Mouse (Mus musculus) urinary bladder, postnatal 14 days (tissue): ENCODE results near the gene Phf21a.
A peak's percentile ranks its signal among the peaks of the same experiment; 100 is the strongest.

Source experiments
- DNase-seq: peaks from one replicate; pipeline ENCODE4 v3.0.0; 2021; ENCODE audit warnings: low spot score

Phf21a gene

DNA sequence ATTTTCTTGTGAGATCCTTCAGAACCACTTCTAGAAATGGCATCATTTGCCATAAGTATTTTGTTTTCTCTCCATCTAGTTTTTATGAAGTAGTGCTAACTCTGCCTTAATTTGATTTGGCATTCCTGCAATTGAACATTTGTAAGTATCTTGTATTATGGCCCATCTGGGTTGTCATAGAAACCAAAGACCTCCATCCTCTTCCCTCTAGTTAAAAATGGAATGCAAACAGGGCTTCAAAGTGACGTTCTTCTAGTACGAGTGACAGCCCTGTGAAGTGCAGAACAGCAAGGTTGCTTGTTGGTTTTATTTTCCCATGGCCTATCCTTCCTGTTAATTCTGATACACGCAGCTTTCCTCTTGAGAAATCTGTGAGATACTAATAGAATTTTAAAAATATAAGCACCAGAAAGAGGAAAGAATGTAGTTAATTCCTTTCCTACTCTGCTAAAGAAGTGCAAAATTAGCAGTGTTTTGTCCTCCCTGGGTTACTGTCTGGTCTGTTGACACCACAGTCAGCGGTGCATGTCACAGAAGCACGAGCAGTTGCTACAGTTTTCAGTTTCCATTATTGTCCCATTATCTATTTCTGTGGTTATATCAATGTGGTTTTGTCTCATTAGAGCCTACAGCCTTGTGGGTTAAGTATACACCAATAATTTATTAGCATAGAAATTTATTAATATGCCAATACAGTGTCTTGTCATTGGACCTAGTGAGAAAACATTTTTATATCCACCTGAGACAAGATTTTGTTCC is 209.1 kb downstream of the Phf21a start:
- no peak for DNase-seq

DNA sequence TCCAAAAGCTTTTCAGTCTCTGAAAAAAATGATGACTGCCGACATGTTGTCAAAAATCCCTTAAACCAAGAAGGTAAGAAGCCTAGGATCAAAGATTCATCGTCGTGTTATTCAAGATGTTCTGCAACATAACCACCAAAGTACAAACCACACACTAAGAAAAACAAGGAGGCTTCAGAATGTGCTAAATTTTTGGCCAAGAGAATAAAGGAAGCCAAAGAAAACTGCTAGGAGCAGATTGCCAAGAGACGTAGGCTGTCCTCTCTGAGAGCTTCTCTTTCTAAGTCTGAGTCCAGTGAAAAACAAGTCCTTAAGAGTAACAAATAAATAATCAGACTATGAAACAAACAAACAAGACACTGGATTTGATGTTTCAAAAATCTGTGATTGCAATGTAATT is 219.6 kb downstream of the Phf21a start:
- DNase-seq = no peak

DNA sequence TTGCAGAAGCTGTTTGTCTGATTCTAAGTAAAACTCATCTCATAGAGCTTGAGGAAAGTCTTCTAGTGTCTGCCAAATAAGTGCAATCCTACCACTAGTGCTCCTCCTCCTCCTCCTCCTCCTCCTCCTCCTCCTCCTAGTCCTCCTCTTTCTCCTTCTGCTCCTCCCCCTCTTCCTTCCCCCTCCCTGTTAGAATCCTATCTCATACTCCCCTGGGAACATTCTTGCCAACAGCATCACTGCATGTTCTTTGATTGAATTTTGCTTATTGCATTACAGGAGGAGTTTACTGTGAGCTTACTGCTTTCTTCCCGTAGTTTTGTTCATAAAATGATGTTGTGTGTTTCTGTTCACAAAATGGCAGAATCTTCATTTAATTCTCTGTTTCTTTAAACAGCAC is 221.1 kb downstream of the Phf21a start:
- no peak for DNase-seq

DNA sequence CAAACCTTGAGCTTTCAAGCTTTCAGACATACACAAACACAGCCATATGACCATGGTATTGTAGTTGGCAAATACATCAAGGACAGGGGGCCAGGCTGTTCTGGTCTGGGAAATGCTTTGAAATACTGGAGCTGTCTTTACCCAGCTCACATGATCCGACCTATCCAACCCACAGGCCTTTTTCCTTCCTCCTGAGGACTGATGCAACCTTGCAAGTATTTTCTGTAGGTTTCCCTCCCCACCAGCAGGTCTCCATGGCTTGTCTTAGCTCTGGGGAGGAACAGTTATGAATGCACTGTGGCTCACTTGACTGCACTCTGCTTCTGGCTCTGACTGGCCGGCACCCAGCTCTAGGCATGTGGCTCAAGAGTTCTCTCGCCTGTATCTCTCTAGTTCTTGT is 223.7 kb downstream of the Phf21a start:
- no peak for DNase-seq

DNA sequence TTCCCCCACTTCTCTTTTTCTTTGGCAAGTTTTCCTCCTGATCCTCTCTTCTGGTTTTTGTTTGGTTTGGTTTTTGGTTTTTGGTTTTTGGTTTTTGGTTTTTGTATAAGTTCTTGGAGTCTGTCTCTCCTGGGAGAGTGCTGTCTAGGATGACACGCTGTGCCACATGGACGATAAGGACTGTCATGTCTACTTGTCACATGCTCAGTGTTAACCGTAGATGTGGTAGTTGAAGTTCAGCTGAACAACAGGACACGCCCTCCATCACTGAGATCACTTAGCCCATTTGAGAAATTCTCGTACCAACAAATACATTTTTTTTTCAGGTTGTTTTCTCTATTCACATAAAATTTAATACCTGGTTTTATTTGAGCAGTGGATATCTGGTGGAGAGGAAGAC is 224.3 kb downstream of the Phf21a start:
- no peak for DNase-seq

DNA sequence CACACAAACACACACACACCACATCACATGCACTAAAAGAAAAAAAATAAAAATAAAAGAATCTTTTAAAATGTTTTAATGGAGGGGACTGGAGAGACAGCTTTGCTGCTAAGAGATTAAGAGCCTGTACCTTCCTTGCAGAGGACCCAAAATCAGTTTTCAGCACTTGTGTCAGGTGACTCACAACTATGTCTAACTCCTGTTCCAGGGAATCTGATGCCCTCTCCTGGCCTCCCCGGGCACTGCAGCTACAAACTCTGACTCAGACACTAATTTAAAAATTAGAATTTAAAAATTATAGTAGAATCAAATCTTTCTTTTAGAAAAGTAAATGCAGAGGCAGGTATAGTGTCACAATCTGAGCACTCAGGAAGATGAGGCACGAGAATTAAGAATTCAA is 229.8 kb downstream of the Phf21a start:
- peak; percentile 33 for DNase-seq

DNA sequence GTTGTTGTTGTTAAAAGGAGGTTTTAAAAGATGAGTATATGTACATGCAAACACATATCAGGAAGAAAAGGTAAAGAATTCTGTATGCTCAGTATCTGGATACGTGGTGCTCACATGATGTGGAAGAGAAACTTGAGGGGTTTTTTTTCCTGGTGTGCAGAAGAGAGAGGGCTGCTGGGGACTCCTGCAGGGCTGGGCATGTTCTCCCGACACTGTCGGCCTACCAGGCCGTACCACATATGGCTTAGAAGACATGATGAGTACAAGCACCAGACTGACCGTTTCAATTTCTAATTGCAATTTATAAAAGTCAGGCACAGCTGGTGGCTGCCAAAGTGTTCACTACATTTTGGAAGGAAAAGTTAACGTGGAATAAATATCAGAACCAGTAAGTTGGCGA is 232.8 kb downstream of the Phf21a start:
- DNase-seq = no peak

DNA sequence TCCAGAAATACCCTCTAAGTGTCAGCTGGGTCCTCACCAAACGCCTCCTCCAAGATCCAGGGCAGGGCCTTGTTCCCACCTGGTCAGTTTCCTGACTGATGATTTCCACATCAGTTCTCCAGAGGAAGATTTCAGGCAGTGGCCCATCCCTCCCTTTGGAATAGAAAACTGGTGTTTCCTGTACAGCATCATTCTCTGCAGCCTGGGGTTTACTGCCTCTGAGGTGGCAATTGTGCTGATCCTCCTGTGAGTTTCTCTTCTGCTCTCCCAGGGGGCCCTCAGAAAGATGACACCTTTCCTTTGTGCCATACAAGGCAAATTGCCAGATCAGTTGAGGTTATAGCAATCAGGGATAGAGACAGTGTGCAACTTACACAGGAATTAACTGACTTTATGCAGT is 233.3 kb downstream of the Phf21a start:
- no peak for DNase-seq

DNA sequence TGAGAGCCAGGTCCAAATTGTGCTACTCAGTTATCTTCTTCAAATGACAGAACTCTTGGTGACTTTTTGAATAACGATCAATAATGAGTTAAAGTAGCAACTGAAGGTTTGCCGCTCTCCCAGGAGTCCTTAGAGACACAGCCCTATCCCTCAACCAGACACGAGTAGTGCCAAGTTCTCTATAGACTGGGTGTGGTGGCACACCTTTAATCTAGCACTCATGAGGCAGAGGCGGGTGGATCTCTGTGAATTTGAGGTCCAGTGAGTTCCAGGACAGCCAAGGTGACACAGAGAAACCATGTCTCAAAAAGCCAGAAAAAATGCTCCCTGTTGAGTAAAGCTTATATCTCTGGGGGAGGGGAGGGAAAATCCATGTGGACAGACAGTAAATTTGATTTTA is 234.7 kb downstream of the Phf21a start:
- no peak for DNase-seq

DNA sequence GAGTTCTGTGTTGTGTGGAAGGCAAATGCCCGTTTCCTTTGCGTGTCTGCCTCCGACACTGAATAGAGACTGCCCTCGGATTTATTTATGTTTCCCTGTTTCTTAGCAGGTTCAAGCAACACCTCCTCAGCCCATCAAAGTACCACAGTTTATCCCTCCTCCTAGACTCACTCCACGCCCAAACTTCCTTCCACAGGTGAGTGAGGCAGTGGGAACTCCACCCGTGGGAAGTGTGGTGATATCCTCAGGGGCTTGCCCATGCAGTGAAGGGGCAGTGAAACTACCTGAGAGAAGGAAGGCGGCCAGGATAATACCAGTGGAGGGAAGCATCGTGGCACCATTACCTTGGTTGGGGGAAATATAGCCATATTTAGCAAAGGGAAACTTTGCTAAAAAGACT is 235.3 kb downstream of the Phf21a start:
- no peak for DNase-seq

DNA sequence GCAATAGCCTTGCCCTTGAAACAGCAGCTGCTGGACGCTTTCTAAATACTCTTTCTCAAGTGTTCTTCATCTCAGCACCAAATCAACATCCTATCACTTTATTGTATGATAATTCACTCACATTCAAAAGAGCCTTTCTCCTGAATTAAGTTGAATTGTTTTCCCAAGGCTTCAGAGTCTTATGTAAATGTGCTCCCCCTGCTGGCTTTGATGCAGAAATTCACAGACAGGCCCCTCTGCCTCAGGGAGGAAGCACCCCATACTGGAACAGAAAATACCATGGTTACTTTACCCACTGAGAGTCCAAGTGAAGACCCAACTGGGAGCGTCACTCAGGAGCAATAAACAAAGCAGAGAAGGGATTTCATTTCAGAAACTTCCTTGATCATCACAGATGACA is 237.9 kb downstream of the Phf21a start:
- peak; percentile 18 for DNase-seq

DNA sequence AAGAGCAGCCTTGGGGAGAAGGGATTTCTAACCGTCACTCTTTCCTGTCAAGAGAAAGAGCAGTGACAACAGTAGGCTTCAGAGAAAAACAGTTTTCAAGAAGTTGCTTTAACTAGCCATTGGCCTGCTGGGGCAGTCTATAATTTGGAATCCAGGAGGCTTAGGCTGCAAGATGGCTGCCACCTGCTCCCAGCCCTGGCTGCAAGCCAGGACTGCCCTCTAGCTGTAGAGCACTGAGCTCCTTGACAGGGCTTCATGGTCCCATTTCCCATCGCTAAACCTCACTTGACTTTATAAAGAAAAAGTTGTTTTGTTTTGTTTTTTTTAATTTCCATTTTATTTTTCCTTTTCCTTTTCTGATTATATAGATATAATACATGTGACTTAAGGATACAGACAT is 238.5 kb downstream of the Phf21a start:
- no peak for DNase-seq

DNA sequence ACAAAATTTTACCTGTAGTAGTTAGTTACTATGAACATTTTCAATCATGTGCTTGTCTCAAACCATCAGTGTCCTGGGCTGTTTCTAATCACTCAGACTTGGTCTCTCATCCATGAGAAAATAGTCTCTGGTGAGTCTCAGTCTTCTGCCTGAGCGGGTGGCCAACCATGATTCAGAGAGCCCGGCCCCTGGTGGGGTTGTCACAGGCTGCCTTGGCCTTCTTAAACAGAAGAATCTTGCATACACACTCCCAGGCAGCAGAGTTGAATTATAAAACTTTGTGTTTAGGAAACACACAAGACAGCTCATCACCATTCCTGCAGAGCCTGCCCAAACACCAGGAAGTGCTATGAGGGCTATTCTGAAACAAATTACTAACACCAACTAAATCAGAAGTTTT is 239.0 kb downstream of the Phf21a start:
- DNase-seq = no peak

DNA sequence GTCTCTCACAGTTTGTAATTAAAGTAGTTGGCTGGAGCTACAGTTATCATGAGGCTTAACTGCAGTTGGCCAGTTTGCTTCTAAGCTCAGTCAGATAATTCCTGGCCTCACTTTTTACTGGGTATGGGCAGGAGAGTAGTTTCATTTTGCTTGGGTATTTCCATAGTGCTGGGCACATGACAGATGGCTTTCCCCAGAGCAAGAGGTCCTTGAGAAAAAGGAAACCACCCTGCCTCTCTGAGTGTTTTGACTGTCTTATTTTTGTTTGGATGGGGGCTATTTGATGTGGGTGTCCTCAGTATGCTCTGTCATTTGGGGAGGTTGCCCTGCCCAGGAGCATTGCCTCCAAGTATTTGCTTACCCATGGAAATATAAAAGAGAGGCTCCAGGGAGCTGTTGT is 249.5 kb downstream of the Phf21a start:
- DNase-seq = no peak

DNA sequence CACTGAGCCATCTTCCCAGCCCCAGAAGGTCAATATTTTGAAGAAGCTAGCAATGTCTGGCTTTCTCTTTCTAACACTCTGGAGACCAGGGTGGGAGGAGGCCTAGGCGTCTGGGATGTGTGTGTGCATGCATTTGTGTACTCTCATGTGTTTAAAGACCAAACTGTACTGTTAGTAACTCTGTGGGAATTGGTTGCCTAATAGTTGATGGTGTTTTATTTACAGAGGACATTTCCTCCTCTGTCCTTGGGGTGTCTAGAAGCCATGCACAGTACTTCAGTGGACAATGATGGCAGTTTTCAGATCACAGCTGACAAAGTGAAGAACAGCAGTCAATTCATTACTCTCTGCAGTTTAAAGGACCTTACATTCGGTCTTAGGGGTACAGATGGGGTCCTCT is 254.3 kb downstream of the Phf21a start:
- DNase-seq = no peak

DNA sequence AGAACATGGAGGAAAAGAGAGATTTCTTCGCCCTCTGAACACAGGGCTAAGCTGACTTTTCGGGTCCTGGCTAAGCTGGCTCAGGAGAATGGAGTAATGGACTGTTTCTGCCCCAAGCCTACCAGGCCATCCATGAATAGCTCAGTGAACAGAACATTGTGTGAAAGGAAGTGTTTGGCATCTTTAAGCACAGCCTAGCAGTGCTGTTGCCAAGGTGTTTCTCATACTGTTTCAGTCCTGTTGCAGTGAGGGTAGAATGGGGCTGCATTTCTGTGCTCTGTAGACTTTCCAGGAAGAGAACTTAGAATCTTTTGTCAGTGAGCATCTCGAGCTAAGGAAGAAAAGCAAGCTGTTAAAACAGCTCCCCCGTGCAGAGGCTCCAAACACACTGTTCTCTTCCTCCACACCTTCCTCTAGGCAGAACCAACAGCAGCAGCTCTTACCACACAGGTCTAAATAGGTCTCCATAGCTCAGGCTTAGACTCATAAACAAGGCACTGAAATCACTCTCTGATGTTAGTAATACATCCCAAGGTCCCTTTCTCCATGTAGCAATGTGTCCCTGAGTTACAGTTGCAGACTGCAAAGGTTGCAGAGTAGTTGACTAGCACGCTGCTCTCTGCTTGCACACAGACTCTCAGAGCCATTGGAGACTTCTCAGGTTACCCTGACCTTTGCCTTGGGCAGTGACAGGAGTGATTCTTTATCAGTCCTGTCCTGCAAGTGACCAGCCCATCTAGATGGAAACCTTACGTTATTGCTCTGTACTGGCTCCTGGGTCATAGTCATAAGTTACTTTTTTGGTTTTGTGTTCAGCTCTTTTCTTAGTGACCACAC is 256.9 kb downstream of the Phf21a start:
- no peak for DNase-seq

DNA sequence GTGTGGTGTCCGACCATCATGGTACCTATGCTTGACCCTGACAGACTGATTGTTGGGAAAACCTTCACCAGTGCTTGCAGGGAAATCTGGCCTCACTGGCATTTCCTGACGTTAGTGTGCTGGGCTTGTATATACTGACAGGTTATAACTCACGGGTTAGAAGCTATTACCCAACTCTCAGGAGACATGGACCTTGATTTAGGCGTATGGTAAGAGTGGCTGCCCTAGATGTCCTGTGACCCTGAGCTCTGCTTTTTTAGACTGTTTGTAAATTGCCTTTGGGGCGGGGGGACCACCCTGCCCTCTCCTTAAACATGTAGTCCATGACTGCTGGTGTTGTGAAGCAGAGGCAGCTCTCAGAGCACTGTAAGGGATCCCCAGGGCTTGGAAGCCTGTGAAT is 257.8 kb downstream of the Phf21a start:
- DNase-seq = no peak

DNA sequence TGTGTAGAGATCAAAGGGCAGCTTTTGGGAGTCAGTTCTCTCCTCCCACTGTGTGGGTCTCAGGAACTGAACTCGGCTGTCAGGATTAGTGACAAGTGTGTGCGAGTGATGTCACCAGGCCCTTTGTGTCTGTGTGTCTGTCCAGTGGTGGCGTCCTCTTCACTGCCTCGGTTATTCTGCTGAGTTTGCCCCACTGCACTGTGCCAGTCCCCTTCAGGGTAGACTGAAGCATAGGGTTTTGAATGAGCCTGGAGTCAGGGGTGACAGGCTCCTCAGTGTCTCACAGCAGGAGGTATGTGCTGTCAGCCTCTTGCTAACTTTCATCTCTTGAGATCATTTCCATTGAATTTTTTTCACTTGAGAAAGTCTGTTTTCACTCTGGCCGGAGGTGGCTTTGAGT is 260.5 kb downstream of the Phf21a start:
- no peak for DNase-seq

DNA sequence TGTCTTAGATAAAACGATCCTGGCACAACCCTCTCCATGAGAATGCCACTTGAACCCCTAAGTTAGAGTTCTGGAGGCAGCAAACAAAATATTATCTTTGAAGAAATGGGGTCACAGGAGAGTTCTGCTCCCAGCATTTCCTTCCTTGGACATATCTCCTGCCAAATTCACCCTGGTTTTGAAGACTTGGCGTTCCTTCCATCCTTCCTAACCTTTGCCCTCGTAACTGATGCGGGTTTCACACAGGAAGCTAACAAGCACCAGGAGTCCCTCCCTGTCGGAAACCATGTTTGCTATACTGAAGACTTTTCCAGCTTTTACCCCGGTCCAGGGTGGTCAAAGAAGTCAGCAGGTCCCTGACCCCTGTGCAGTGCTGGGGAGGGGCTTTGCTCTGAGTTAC is 261.3 kb downstream of the Phf21a start:
- no peak for DNase-seq

DNA sequence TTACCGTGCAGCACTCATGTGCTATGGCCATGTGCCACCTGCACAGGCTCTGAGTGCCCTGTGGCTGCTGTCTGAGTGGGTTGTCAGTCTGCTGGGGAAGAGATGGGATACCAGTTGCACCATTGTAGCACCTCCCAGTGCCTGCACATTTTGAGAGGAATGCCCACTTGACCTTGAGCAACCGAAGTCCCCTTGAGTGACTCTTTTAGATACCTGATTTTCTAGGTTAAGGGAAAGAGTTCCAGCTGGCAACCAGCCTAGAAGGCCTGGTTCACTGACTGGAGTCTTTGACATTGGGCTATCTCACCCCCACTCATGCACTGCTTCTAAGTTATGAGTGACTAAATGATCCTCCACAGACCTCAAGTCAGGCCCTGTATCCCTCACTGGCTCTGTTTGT is 266.4 kb downstream of the Phf21a start:
- DNase-seq = no peak

DNA sequence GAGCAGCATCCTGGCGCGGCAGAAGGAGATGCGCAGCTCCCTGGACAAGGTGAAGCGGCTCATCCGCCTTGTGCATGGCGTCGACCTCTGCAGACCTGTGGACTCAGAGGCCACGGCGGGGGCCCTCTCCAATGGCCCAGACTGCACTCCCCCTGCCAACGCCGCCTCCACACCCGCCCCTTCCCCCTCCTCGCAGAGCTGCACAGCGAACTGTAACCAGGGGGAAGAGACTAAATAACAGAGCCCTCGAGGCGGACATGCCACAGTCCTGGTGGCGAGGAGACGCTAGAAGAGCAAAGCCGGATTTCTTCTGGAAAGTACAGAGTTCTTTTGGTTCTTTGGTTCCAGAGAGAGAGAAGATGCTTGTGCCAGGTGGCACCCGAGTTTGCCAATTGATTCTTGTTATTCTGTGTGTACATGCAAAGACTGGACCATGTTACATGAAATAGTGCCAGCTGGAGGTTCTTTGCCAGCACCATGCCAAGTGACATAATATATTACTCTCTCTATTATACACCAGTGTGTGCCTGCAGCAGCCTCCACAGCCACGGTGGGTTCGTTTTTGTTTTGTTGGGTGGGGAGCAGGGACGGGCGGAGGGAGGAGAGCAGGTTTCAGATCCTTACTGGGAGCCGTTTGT is 267.4 kb downstream of the Phf21a start:
- no peak for DNase-seq

DNA sequence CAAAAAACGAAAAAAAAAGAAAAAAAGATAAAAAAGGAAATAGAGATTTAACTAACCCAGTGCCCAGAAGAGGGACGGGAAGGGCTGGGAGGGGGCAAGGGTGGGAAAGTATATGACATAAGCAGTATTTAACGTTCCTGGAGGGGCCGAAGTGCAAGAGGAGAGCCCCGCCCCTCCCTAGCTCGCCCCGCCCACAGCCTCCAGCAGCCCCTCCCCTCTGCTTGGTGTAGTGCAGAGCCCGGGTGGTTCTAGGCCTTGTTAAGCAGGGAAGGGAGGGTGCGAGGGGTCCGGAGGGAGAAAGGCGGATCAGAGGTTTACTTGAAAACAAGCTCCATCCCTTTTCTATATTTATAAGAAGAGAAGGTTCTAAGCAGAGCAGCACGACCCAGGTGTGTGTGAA is 268.0 kb downstream of the Phf21a start:
- DNase-seq = no peak

DNA sequence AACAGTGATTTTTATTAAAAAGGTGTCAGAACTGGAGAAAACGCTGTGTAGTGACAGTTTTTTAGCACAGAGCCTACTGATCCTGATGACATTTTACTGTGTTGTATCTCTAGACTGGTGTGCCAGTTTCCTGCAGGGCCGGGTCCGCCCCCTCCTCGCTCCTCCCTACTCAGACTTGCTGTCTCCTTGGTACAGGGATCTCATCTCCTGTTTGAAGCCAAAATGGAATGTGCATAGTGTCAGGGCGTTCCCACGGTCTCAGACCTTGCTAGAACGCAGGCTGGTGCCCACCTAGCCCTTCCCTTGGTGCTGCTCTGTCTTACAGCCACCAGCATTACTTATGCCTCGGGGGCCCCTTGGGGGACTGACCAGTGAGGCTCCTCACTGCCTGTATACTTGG is 268.9 kb downstream of the Phf21a start:
- no peak for DNase-seq
